Mouse (Mus musculus): ENCODE results near the gene Gm10912.
A peak's percentile ranks its signal among the peaks of the same experiment; 100 is the strongest.
"Not testable (repeated sequence)": the region's sequence is repeated elsewhere in the genome, so short reads cannot be mapped to it uniquely, and the experiment has no call there.

Gene Gm10912

DNA sequence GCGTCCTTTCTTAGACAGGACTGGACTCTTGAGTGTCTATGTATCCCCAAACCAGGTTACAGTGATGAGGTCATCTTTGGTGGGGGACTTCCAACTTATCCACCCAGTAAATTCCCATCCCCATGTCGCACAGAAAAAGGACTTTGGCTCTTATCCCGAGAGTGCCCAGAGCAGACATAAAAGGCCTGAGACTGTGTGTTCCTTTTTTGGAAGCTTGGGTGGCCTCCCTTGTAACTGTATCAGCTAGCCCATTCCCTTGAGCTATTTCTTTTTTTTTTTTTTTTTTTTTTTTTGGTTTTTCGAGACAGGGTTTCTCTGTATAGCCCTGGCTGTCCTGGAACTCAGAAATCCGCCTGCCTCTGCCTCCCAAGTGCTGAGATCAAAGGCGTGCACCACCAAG lies at the start of gene Gm10912:
Gene Gm10912 (plus strand): TSS at position 301 of the 400 bp plus-strand sequence.
- not testable (repeated sequence) for DNase-seq (ENCODE audit: low spot score)

DNA sequence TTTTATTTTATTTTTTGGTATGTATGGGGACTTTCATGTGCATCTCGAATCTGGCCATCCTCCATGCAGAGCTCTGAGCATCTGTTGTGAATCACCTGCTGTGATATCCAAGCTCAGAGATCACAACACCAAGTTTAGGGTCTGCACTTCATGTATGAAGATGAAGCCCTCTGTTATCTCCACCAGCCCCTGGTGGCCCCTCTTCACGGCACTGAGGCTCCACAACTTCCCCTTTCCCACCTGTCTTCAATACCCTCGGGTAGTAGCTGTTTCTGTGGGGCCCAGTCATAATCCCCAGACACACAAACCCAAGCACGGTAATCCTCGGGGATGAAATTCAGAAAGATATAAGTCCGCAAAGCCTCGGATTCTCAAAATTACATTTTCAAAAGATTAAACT lies 42.5 kb upstream of the Gm10912 start:
- DNase-seq (ENCODE audit: low spot score): no peak

DNA sequence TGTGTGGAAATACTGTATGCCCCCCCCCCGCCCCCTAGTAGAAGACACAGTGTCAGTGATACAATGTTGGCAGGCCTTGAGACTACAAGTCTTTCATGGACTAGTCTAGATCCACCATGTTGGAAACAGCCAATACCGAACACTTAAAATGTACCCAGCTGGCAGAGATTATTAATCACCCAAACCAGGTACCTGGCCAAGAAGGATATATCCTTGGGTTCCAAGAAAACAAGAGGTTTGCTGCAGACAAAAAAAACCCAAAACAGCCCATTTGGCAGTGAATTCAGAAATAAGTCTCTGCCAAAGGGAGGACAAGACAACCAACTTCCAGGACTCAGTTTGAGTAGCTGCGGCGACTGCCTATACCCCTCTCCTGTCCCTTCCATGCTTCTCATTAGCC lies 41.0 kb upstream of the Gm10912 start:
- DNase-seq (ENCODE audit: low spot score): no peak

- peak; percentile 87 for DNase-seq (ENCODE audit: low spot score)
These were observed 38.0 kb upstream of the Gm10912 start, which contains the start of gene Fbxo3 for GRCm38 (mm10) chr2:104027458-104028138. Fbxo3 (plus strand) TSS chr2:104027721.

GRCm38 (mm10) chr2:104028139-104028723 lies 37.4 kb upstream of the Gm10912 start, which contains the start of gene 4931422A03Rik:
4931422A03Rik (minus strand) TSS chr2:104028361.
- DNase-seq (ENCODE audit: low spot score): peak; percentile 17

- no peak for DNase-seq (ENCODE audit: low spot score)
These were observed 36.6 kb upstream of the Gm10912 start for GRCm38 (mm10) chr2:104029074-104029473.

DNA sequence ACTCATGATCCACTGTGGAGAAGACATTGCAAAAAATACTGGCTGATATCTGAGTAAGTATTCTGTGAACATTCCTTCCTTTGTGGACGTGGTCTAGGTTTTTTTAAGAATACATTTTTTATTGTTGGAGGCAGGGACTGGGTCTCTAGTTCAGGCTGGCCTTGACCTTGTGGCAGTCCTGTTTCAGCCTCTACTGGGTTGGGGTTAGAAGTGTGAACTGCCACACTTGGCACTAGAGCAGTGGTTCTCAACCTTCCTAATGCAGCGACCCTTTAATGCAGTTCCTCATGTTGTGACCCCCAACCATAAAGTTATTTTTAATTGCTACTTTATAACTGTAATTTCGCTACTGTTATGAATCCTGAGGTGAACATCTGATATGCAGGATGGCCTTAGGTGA lies 35.2 kb upstream of the Gm10912 start:
- DNase-seq (ENCODE audit: low spot score): no peak

- DNase-seq (ENCODE audit: low spot score): no peak
These were observed 33.6 kb upstream of the Gm10912 start for GRCm38 (mm10) chr2:104032056-104032455.

GRCm38 (mm10) chr2:104034832-104035472 lies 30.7 kb upstream of the Gm10912 start:
- peak; percentile 79 for DNase-seq (ENCODE audit: low spot score)

GRCm38 (mm10) chr2:104035595-104035994 lies 30.0 kb upstream of the Gm10912 start:
- no peak for DNase-seq (ENCODE audit: low spot score)

DNA sequence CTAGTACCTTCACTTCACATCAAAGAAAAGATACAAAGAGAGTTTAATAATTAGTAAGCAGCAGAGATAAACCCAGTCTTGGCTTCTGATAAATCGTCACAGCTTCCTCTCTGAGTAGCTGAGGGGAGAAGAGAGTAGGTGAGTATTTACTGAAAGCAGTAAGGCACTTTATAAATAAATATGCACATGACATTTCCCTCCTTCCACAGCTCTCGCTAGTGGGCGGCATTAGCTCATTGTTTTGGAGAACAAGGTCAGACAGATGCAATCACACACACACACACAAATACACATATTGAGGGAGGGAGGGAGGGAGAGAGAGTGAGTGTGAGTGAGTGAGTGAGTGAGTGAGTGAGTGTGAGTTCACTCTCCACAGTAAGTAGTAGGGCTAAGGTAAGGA lies 29.3 kb upstream of the Gm10912 start:
- DNase-seq (ENCODE audit: low spot score): no peak

- DNase-seq (ENCODE audit: low spot score): no peak
These were observed 27.4 kb upstream of the Gm10912 start for GRCm38 (mm10) chr2:104038236-104038635.

- DNase-seq (ENCODE audit: low spot score): no peak
These were observed 24.0 kb upstream of the Gm10912 start for GRCm38 (mm10) chr2:104041632-104042031.

- DNase-seq (ENCODE audit: low spot score): no peak
These were observed 22.9 kb upstream of the Gm10912 start for GRCm38 (mm10) chr2:104042766-104043165.

- DNase-seq (ENCODE audit: low spot score): no peak
These were observed 21.8 kb upstream of the Gm10912 start for GRCm38 (mm10) chr2:104043624-104044478.

- no peak for DNase-seq (ENCODE audit: low spot score)
These were observed 21.0 kb upstream of the Gm10912 start for GRCm38 (mm10) chr2:104044479-104045080.

- no peak for DNase-seq (ENCODE audit: low spot score)
These were observed 7.2 kb upstream of the Gm10912 start for GRCm38 (mm10) chr2:104058381-104058780.

DNA sequence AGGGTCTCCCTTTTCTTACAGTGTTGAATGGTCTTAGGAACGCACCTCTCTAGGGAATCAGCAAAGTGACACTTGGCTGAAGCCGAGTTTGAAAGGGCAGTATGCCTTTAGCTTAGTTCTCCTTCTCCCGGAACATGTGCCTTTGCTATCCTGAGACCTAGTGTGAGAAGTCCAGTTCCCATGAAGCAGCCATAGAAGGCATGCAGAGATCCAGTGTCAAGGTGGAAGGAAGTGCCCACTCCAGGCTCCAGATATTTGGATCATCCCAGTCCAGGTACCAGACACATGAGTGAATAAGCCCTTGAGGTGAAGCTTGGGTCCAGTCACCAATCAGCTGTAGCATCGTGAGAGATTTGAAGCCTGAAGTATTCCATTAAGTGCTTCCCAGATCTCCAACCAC lies 6.7 kb upstream of the Gm10912 start:
- no peak for DNase-seq (ENCODE audit: low spot score)

GRCm38 (mm10) chr2:104059786-104060185 lies 5.8 kb upstream of the Gm10912 start:
- no peak for DNase-seq (ENCODE audit: low spot score)

- no peak for DNase-seq (ENCODE audit: low spot score)
These were observed 4.6 kb upstream of the Gm10912 start for GRCm38 (mm10) chr2:104060996-104061395.

DNA sequence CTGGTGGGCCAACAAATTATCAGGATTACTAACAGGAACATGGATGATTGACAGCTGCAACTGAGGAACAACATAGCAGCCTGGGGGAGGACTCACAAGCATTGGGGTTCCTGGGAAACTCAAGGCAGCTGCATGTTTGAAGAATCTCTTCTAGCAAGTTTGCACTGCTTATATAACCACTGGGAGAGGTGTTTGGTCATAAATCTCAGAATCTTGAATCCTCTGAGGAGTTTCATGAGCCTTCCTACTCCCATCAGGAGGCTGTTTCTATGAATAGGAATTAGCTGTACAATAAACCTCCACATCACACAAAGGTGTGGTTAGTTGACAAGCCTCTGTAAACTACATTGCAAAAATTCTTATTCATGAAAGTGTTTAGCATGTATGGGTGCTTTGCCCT lies 3.0 kb upstream of the Gm10912 start:
- DNase-seq (ENCODE audit: low spot score): no peak

GRCm38 (mm10) chr2:104064152-104064551 lies 1.5 kb upstream of the Gm10912 start:
- no peak for DNase-seq (ENCODE audit: low spot score)
